16 mouse cellular contexts compared by ENCODE assay signal in genomic region chr7:25271651-25272444, GRCm38 (mm10). TPM values are rescaled to one million over a fixed set of nuclear protein-coding genes. Genes with fewer than 3 reads are reported as not detected.
DNase-seq lines count a peak whose midpoint lies in the region; ATAC-seq lines count a peak whose summit lies in the region.
"Had no signal": no experiment of that assay in that cellular context is flagged by ENCODE, and none has a peak within 500 bp of the region (broad histone marks: within the 10 kb centered on the region; RNA-seq: fewer than 3 reads in every experiment).

No protein-coding gene starts in this region.

- no peak overlapping the region for H3K4me3 ChIP-seq in forebrain, embryonic 12.5 days (replicated peaks)
- no peak overlapping the region for H3K4me3 ChIP-seq in forebrain, embryonic 14.5 days (ENCODE audit: low read depth, low read length)
- 0 out of 2 replicates have a peak overlapping the region, but pooled peaks have one; percentile 18 for H3K4me3 ChIP-seq in midbrain, embryonic 10.5 days
- no peak overlapping the region for H3K4me3 ChIP-seq in midbrain, embryonic 14.5 days (replicated peaks; ENCODE audit: low read depth, low read length)
- H3K4me3 ChIP-seq in ES-E14 (ENCODE audit: insufficient read depth in 1 of 2, low read depth in 1 of 2, low read length in 2 of 2, poor library complexity in 1 of 2, severe bottlenecking in 1 of 2) = peak overlapping the region; percentile 39 to 42; a peak in 2 of 4 replicates
- H3K4me3 ChIP-seq in limb, embryonic 10.5 days = 0 out of 2 replicates have a peak overlapping the region, but pooled peaks have one; percentile 6
- H3K4me3 ChIP-seq: heart, adult 2 months had no signal

- H3K4me2 ChIP-seq in forebrain, embryonic 12.5 days = no peak overlapping the region
- no peak overlapping the region for H3K4me2 ChIP-seq in forebrain, embryonic 14.5 days (ENCODE audit: low read length)
- no peak overlapping the region for H3K4me2 ChIP-seq in midbrain, embryonic 14.5 days (ENCODE audit: low read length)

- peak overlapping the region; percentile 31; the same call in 1 of the 2 replicates for H3K27ac ChIP-seq in forebrain, embryonic 12.5 days
- no peak overlapping the region for H3K27ac ChIP-seq in forebrain, embryonic 14.5 days (ENCODE audit: low read depth, low read length)
- no peak overlapping the region for H3K27ac ChIP-seq in midbrain, embryonic 10.5 days (replicated peaks)
- H3K27ac ChIP-seq in midbrain, embryonic 14.5 days (replicated peaks; ENCODE audit: low read depth, low read length) = no peak overlapping the region
- H3K27ac ChIP-seq in ES-E14 (ENCODE audit: insufficient read depth, low read depth, low read length, poor library complexity, severe bottlenecking) = no peak overlapping the region
- no peak overlapping the region for H3K27ac ChIP-seq in limb, embryonic 10.5 days
- H3K27ac ChIP-seq: heart, adult 2 months had no signal

- H3K36me3 ChIP-seq in forebrain, embryonic 12.5 days (replicated peaks) = peaks cover 30% of the 10 kb centered on the region
- peaks cover 40% of the 10 kb centered on the region for H3K36me3 ChIP-seq in forebrain, embryonic 14.5 days (ENCODE audit: control insufficient read depth, insufficient read depth, low read length)
- H3K36me3 ChIP-seq in midbrain, embryonic 10.5 days = peaks cover 32% of the 10 kb centered on the region
- H3K36me3 ChIP-seq in midbrain, embryonic 14.5 days (ENCODE audit: control insufficient read depth, insufficient read depth, low read length) = peaks cover 32% of the 10 kb centered on the region
- H3K36me3 ChIP-seq in ES-E14 (ENCODE audit: control insufficient read depth, insufficient read depth, low read length, poor library complexity, severe bottlenecking) = no peaks in the 10 kb centered on the region
- peaks cover 33% of the 10 kb centered on the region for H3K36me3 ChIP-seq in limb, embryonic 10.5 days

- no peak for DNase-seq in forebrain, embryonic 14.5 days (ENCODE audit: low spot score)
- DNase-seq in midbrain, embryonic 10.5 days (ENCODE audit: low spot score) = no peak
- no peak for DNase-seq in midbrain, embryonic 14.5 days
- DNase-seq in ES-E14 (ENCODE audit: low read depth, low spot score) = no peak
- DNase-seq in limb, embryonic 10.5 days (ENCODE audit: low spot score) = no peak
- DNase-seq in left cerebral cortex, adult 8-10 months (ENCODE audit: low spot score in 2 of 2) = no peak
- no peak for DNase-seq in right cerebral cortex, postnatal 25 days
- DNase-seq: adrenal gland, postnatal 25 days; kidney, postnatal 14 days; lung, adult 2 months had no signal

- no peak overlapping the region for H3K9ac ChIP-seq in forebrain, embryonic 12.5 days
- H3K9ac ChIP-seq in forebrain, embryonic 14.5 days (ENCODE audit: low read length) = no peak overlapping the region
- no peak overlapping the region for H3K9ac ChIP-seq in midbrain, embryonic 14.5 days (replicated peaks; ENCODE audit: low read length)
- H3K9ac ChIP-seq in ES-E14 (ENCODE audit: insufficient read depth, low read depth, low read length, poor library complexity, severe bottlenecking) = no peak overlapping the region

- H3K9me3 ChIP-seq in forebrain, embryonic 12.5 days = no peaks in the 10 kb centered on the region
- no peaks in the 10 kb centered on the region for H3K9me3 ChIP-seq in forebrain, embryonic 14.5 days (replicated peaks; ENCODE audit: control insufficient read depth, low read length)
- H3K9me3 ChIP-seq in midbrain, embryonic 10.5 days (replicated peaks) = no peaks in the 10 kb centered on the region
- no peaks in the 10 kb centered on the region for H3K9me3 ChIP-seq in midbrain, embryonic 14.5 days (ENCODE audit: control insufficient read depth, low read length)
- no peaks in the 10 kb centered on the region for H3K9me3 ChIP-seq in ES-E14 (ENCODE audit: control insufficient read depth, insufficient read depth, low read depth, low read length)
- H3K9me3 ChIP-seq in limb, embryonic 10.5 days (replicated peaks) = no peaks in the 10 kb centered on the region

- WGBS in forebrain, embryonic 12.5 days = 90% methylated on average over 30 of the region's 30 CpGs
- 89% methylated on average over 30 of the region's 30 CpGs for WGBS in forebrain, embryonic 14.5 days
- 87% methylated on average over 30 of the region's 30 CpGs for WGBS in midbrain, embryonic 10.5 days
- 90% methylated on average over 29 of the region's 30 CpGs for WGBS in midbrain, embryonic 14.5 days
- WGBS in limb, embryonic 10.5 days = 87% methylated on average over 30 of the region's 30 CpGs

- in situ Hi-C loops in ES-E14 (cut with MboI; ENCODE audit: low sequenced_read_pairs in 2 of 2, unreplicated experiment in 2 of 2) = no loop called here

- H3K4me1 ChIP-seq in forebrain, embryonic 12.5 days = peaks cover 30% of the 10 kb centered on the region
- H3K4me1 ChIP-seq in forebrain, embryonic 14.5 days (ENCODE audit: control insufficient read depth, insufficient read depth, low read length) = peaks cover 17% of the 10 kb centered on the region
- peaks cover 43% of the 10 kb centered on the region for H3K4me1 ChIP-seq in midbrain, embryonic 10.5 days
- peaks cover 29% of the 10 kb centered on the region for H3K4me1 ChIP-seq in midbrain, embryonic 14.5 days (ENCODE audit: control insufficient read depth, insufficient read depth, low read length)
- peaks cover 9 to 56% of the 10 kb centered on the region in 2 experiments; a peak in 3 of 4 replicates for H3K4me1 ChIP-seq in ES-E14 (ENCODE audit: control insufficient read depth in 2 of 2, insufficient read depth in 2 of 2, low read length in 2 of 2, poor library complexity in 1 of 2)
- peaks cover 58% of the 10 kb centered on the region for H3K4me1 ChIP-seq in limb, embryonic 10.5 days

- ATAC-seq in forebrain, embryonic 12.5 days (ENCODE audit: low FRiP score) = no peak
- ATAC-seq in forebrain, embryonic 14.5 days = no peak
- no peak for ATAC-seq in midbrain, embryonic 14.5 days (ENCODE audit: low FRiP score, low TSS enrichment)

- H3K27me3 ChIP-seq in forebrain, embryonic 12.5 days = no peaks in the 10 kb centered on the region
- no peaks in the 10 kb centered on the region for H3K27me3 ChIP-seq in forebrain, embryonic 14.5 days (replicated peaks; ENCODE audit: control insufficient read depth, insufficient read depth, low read length)
- no peaks in the 10 kb centered on the region for H3K27me3 ChIP-seq in midbrain, embryonic 10.5 days (ENCODE audit: low read depth, poor library complexity, severe bottlenecking)
- H3K27me3 ChIP-seq in midbrain, embryonic 14.5 days (ENCODE audit: control insufficient read depth, insufficient read depth, low read length) = no peaks in the 10 kb centered on the region
- no peaks in the 10 kb centered on the region for H3K27me3 ChIP-seq in limb, embryonic 10.5 days (ENCODE audit: low read depth, poor library complexity, severe bottlenecking)

RNA-seq across cellular contexts. Expression of gene Cic, which starts 4.3 kb away (rescaled TPM):
- 40.8 and 46.9 TPM in 2 replicates for polyA plus RNA-seq in forebrain, embryonic 12.5 days (2016; fragmentation: Nextera tagmentation; extraction: Ambion mirVana)
- 37.4 and 38.7 TPM in 2 replicates for polyA plus RNA-seq in forebrain, embryonic 14.5 days (2014; fragmentation: Nextera tagmentation; extraction: Ambion mirVana)
- polyA plus RNA-seq in midbrain, embryonic 10.5 days (2016; fragmentation: Nextera tagmentation; extraction: Ambion mirVana) = 18.5 and 21.7 TPM in 2 replicates
- polyA plus RNA-seq in midbrain, embryonic 14.5 days (2014; fragmentation: Nextera tagmentation; extraction: Ambion mirVana) = 47.3 and 52.0 TPM in 2 replicates
- 68.4 and 72.4 TPM in 2 replicates for total RNA-seq in ES-E14 (2012; rRNA removed)
- 21.4 and 25.2 TPM in 2 replicates for polyA plus RNA-seq in limb, embryonic 10.5 days (2016; fragmentation: Nextera tagmentation; extraction: Ambion mirVana)
- 100 to 1,000 TPM; 196 to 238 (median 227) TPM for total RNA-seq in left cerebral cortex, adult 8-10 months (2022)

RNA-seq across cellular contexts. Expression of gene Erf, which starts 21.3 kb away (rescaled TPM):
- polyA plus RNA-seq in forebrain, embryonic 12.5 days (2016; fragmentation: Nextera tagmentation; extraction: Ambion mirVana) = 10.3 and 13.0 TPM in 2 replicates
- 7.7 and 8.2 TPM in 2 replicates for polyA plus RNA-seq in forebrain, embryonic 14.5 days (2014; fragmentation: Nextera tagmentation; extraction: Ambion mirVana)
- polyA plus RNA-seq in midbrain, embryonic 10.5 days (2016; fragmentation: Nextera tagmentation; extraction: Ambion mirVana) = 6.9 and 7.3 TPM in 2 replicates
- polyA plus RNA-seq in midbrain, embryonic 14.5 days (2014; fragmentation: Nextera tagmentation; extraction: Ambion mirVana) = 2.2 and 4.8 TPM in 2 replicates
- total RNA-seq in ES-E14 (2012; rRNA removed) = 82.2 and 87.1 TPM in 2 replicates
- polyA plus RNA-seq in limb, embryonic 10.5 days (2016; fragmentation: Nextera tagmentation; extraction: Ambion mirVana) = 14.2 and 16.6 TPM in 2 replicates
- 10 to 100 TPM; 61.3 to 75.7 (median 69.9) TPM for total RNA-seq in left cerebral cortex, adult 8-10 months (2022)

RNA-seq across cellular contexts. Expression of gene Pafah1b3, which starts 25.9 kb away (rescaled TPM):
- polyA plus RNA-seq in forebrain, embryonic 12.5 days (2016; fragmentation: Nextera tagmentation; extraction: Ambion mirVana) = 378 and 384 TPM in 2 replicates
- polyA plus RNA-seq in forebrain, embryonic 14.5 days (2014; fragmentation: Nextera tagmentation; extraction: Ambion mirVana) = 574 and 635 TPM in 2 replicates
- 293 and 325 TPM in 2 replicates for polyA plus RNA-seq in midbrain, embryonic 10.5 days (2016; fragmentation: Nextera tagmentation; extraction: Ambion mirVana)
- polyA plus RNA-seq in midbrain, embryonic 14.5 days (2014; fragmentation: Nextera tagmentation; extraction: Ambion mirVana) = 630 and 836 TPM in 2 replicates
- 76.5 and 83.2 TPM in 2 replicates for total RNA-seq in ES-E14 (2012; rRNA removed)
- 224 and 248 TPM in 2 replicates for polyA plus RNA-seq in limb, embryonic 10.5 days (2016; fragmentation: Nextera tagmentation; extraction: Ambion mirVana)
- total RNA-seq in left cerebral cortex, adult 8-10 months (2022) = 10 to 100 TPM; 29.5 to 38.7 (median 32.2) TPM

RNA-seq across cellular contexts. Expression of gene Prr19, which starts 29.4 kb away (rescaled TPM):
- polyA plus RNA-seq in forebrain, embryonic 12.5 days (2016; fragmentation: Nextera tagmentation; extraction: Ambion mirVana) = 1.3 and 1.7 TPM in 2 replicates
- polyA plus RNA-seq in forebrain, embryonic 14.5 days (2014; fragmentation: Nextera tagmentation; extraction: Ambion mirVana) = 1.8 and 2.2 TPM in 2 replicates
- polyA plus RNA-seq in midbrain, embryonic 10.5 days (2016; fragmentation: Nextera tagmentation; extraction: Ambion mirVana) = 1.1 and 1.4 TPM in 2 replicates
- 3.0 and 3.2 TPM in 2 replicates for polyA plus RNA-seq in midbrain, embryonic 14.5 days (2014; fragmentation: Nextera tagmentation; extraction: Ambion mirVana)
- 4.3 and 5.7 TPM in 2 replicates for total RNA-seq in ES-E14 (2012; rRNA removed)
- polyA plus RNA-seq in limb, embryonic 10.5 days (2016; fragmentation: Nextera tagmentation; extraction: Ambion mirVana) = 1.1 and 1.3 TPM in 2 replicates
- total RNA-seq in left cerebral cortex, adult 8-10 months (2022) = not detected
- total RNA-seq: adrenal gland, postnatal 25 days; heart, adult 2 months; heart, postnatal 14 days; left cerebral cortex, postnatal 36 days had no signal
- polyA plus RNA-seq: heart, adult 2 months; lung, adult 2 months; spleen, adult 2 months had no signal

RNA-seq across cellular contexts. Expression of gene Tmem145, which starts 34.1 kb away (rescaled TPM):
- 11.9 and 12.1 TPM in 2 replicates for polyA plus RNA-seq in forebrain, embryonic 12.5 days (2016; fragmentation: Nextera tagmentation; extraction: Ambion mirVana)
- polyA plus RNA-seq in forebrain, embryonic 14.5 days (2014; fragmentation: Nextera tagmentation; extraction: Ambion mirVana) = 14.5 and 25.5 TPM in 2 replicates
- 2.1 and 5.1 TPM in 2 replicates for polyA plus RNA-seq in midbrain, embryonic 10.5 days (2016; fragmentation: Nextera tagmentation; extraction: Ambion mirVana)
- 68.6 and 77.8 TPM in 2 replicates for polyA plus RNA-seq in midbrain, embryonic 14.5 days (2014; fragmentation: Nextera tagmentation; extraction: Ambion mirVana)
- 1.2 and 1.7 TPM in 2 replicates for total RNA-seq in ES-E14 (2012; rRNA removed)
- 0.14 and 0.38 TPM in 2 replicates for polyA plus RNA-seq in limb, embryonic 10.5 days (2016; fragmentation: Nextera tagmentation; extraction: Ambion mirVana)
- total RNA-seq in left cerebral cortex, adult 8-10 months (2022) = 10 to 100 TPM; 40.7 to 46.5 (median 42.0) TPM
- total RNA-seq: heart, adult 2 months; heart, postnatal 14 days had no signal
- polyA plus RNA-seq: lung, adult 2 months; spleen, adult 2 months; thymus, postnatal 0 days had no signal

Comparison
In these comparisons a context has a peak if more than half of its experiments do, and no peak if none do; other contexts are left out.
1. H3K4me3 ChIP-seq: peak in midbrain, embryonic 10.5 days (single experiment), ES-E14 (2 of 2) and limb, embryonic 10.5 days (single experiment); none in forebrain, embryonic 12.5 days (single experiment), forebrain, embryonic 14.5 days (single experiment) and midbrain, embryonic 14.5 days (single experiment).